Mouse (Mus musculus): ENCODE measurements at regions not wholly inside any gene's neighbourhood (a gene's known extent, or its start where the extent isn't known, plus 50 kb on each side); places are given as distances from the start of the nearest gene placed in this dataset.

GRCm38 (mm10) chr15:25282346-25282745 lies 131.2 kb downstream of the Basp1 start:
- WGBS: 74% methylated on average over 9 of the region's 9 CpGs
- no peak overlapping the region for H3K4me3 ChIP-seq (replicated peaks; ENCODE audit: low read length)
- no peaks in the 10 kb centered on the region for H3K36me3 ChIP-seq (ENCODE audit: control insufficient read depth, insufficient read depth, low read length)
- no peak for TF ChIP-seq POLR2A (IDR thresholded peaks at IDR 0.05; ENCODE audit: borderline replicate concordance, extremely low read depth, insufficient read depth, insufficient read length)
- no peaks in the 10 kb centered on the region for H3K27me3 ChIP-seq (ENCODE audit: control insufficient read depth, insufficient read depth, low read length)
- no peaks in the 10 kb centered on the region for H3K9me3 ChIP-seq (ENCODE audit: control insufficient read depth, low read length)
- ATAC-seq (ENCODE audit: low FRiP score, low read depth) (no peak), DNase-seq (ENCODE audit: low spot score) (no peak)
- H3K27ac ChIP-seq (replicated peaks; ENCODE audit: low read depth, low read length): no peak overlapping the region
- peaks cover 15% of the 10 kb centered on the region; the same call in 1 of the 2 replicates for H3K4me1 ChIP-seq (ENCODE audit: control insufficient read depth, insufficient read depth, low read length)
- H3K9ac ChIP-seq (ENCODE audit: low read depth, low read length, severe bottlenecking): no peak overlapping the region
- H3K4me2 ChIP-seq (replicated peaks; ENCODE audit: low read depth, low read length, severe bottlenecking): no peak overlapping the region

- no peak for ATAC-seq (ENCODE audit: low FRiP score, low read depth)
- no peak overlapping the region for H3K27ac ChIP-seq (replicated peaks; ENCODE audit: low read depth, low read length)
- no peak for DNase-seq (ENCODE audit: low spot score)
- peaks cover 15% of the 10 kb centered on the region; the same call in 1 of the 2 replicates for H3K4me1 ChIP-seq (ENCODE audit: control insufficient read depth, insufficient read depth, low read length)
- H3K27me3 ChIP-seq (ENCODE audit: control insufficient read depth, insufficient read depth, low read length): no peaks in the 10 kb centered on the region
- no peak overlapping the region for H3K9ac ChIP-seq (ENCODE audit: low read depth, low read length, severe bottlenecking)
- no peaks in the 10 kb centered on the region for H3K36me3 ChIP-seq (ENCODE audit: control insufficient read depth, insufficient read depth, low read length)
- H3K9me3 ChIP-seq (ENCODE audit: control insufficient read depth, low read length): no peaks in the 10 kb centered on the region
- no peak for TF ChIP-seq POLR2A (IDR thresholded peaks at IDR 0.05; ENCODE audit: borderline replicate concordance, extremely low read depth, insufficient read depth, insufficient read length)
- H3K4me3 ChIP-seq (replicated peaks; ENCODE audit: low read length): no peak overlapping the region
- no peak overlapping the region for H3K4me2 ChIP-seq (replicated peaks; ENCODE audit: low read depth, low read length, severe bottlenecking)
These were observed 131.6 kb downstream of the Basp1 start for GRCm38 (mm10) chr15:25281942-25282341.

- Histone ChIP-seq H3K4me1 (ENCODE audit: control insufficient read depth, insufficient read depth, low read length) (peaks cover 2% of the 10 kb centered on the region; the same call in 1 of the 2 replicates), H3K36me3 (ENCODE audit: control insufficient read depth, insufficient read depth, low read length) (no peaks in the 10 kb centered on the region), H3K9ac (ENCODE audit: low read depth, low read length, severe bottlenecking) (no peak overlapping the region), H3K4me2 (replicated peaks; ENCODE audit: low read depth, low read length, severe bottlenecking) (no peak overlapping the region), H3K4me3 (replicated peaks; ENCODE audit: low read length) (no peak overlapping the region), H3K9me3 (ENCODE audit: control insufficient read depth, low read length) (no peaks in the 10 kb centered on the region), H3K27me3 (ENCODE audit: control insufficient read depth, insufficient read depth, low read length) (no peaks in the 10 kb centered on the region), H3K27ac (replicated peaks; ENCODE audit: low read depth, low read length) (no peak overlapping the region)
- no peak for TF ChIP-seq POLR2A (IDR thresholded peaks at IDR 0.05; ENCODE audit: borderline replicate concordance, extremely low read depth, insufficient read depth, insufficient read length)
- no peak for ATAC-seq (ENCODE audit: low FRiP score, low read depth)
- WGBS: 64% methylated on average over 6 of the region's 6 CpGs
- DNase-seq (ENCODE audit: low spot score): no peak
These were observed 135.0 kb downstream of the Basp1 start for GRCm38 (mm10) chr15:25278317-25279156.

GRCm38 (mm10) chr15:25276227-25276626 lies 137.3 kb downstream of the Basp1 start:
- no peak overlapping the region for H3K9ac ChIP-seq (ENCODE audit: low read depth, low read length, severe bottlenecking)
- no peak overlapping the region for H3K4me2 ChIP-seq (replicated peaks; ENCODE audit: low read depth, low read length, severe bottlenecking)
- no peak overlapping the region for H3K4me3 ChIP-seq (replicated peaks; ENCODE audit: low read length)
- WGBS: 52% methylated on average over 5 of the region's 5 CpGs
- H3K27ac ChIP-seq (replicated peaks; ENCODE audit: low read depth, low read length): no peak overlapping the region
- no peaks in the 10 kb centered on the region for H3K36me3 ChIP-seq (ENCODE audit: control insufficient read depth, insufficient read depth, low read length)
- H3K9me3 ChIP-seq (ENCODE audit: control insufficient read depth, low read length): no peaks in the 10 kb centered on the region
- no peaks in the 10 kb centered on the region for H3K27me3 ChIP-seq (ENCODE audit: control insufficient read depth, insufficient read depth, low read length)
- no peak for TF ChIP-seq POLR2A (IDR thresholded peaks at IDR 0.05; ENCODE audit: borderline replicate concordance, extremely low read depth, insufficient read depth, insufficient read length)
- H3K4me1 ChIP-seq (ENCODE audit: control insufficient read depth, insufficient read depth, low read length): no peaks in the 10 kb centered on the region
- ATAC-seq (ENCODE audit: low FRiP score, low read depth): no peak
- DNase-seq (ENCODE audit: low spot score): no peak

GRCm38 (mm10) chr15:25271886-25272285 lies 141.7 kb downstream of the Basp1 start:
- Histone ChIP-seq H3K4me3 (replicated peaks; ENCODE audit: low read length) (no peak overlapping the region), H3K27me3 (ENCODE audit: control insufficient read depth, insufficient read depth, low read length) (no peaks in the 10 kb centered on the region), H3K9ac (ENCODE audit: low read depth, low read length, severe bottlenecking) (no peak overlapping the region), H3K36me3 (ENCODE audit: control insufficient read depth, insufficient read depth, low read length) (no peaks in the 10 kb centered on the region), H3K4me1 (ENCODE audit: control insufficient read depth, insufficient read depth, low read length) (no peaks in the 10 kb centered on the region; the same call in 1 of the 2 replicates), H3K27ac (replicated peaks; ENCODE audit: low read depth, low read length) (no peak overlapping the region), H3K4me2 (replicated peaks; ENCODE audit: low read depth, low read length, severe bottlenecking) (no peak overlapping the region), H3K9me3 (ENCODE audit: control insufficient read depth, low read length) (no peaks in the 10 kb centered on the region)
- no peak for TF ChIP-seq POLR2A (IDR thresholded peaks at IDR 0.05; ENCODE audit: borderline replicate concordance, extremely low read depth, insufficient read depth, insufficient read length)
- 89% methylated on average over 5 of the region's 5 CpGs for WGBS
- ATAC-seq (ENCODE audit: low FRiP score, low read depth) (no peak), DNase-seq (ENCODE audit: low spot score) (no peak)
